Mouse (Mus musculus) right cerebral cortex, postnatal 25 days (tissue): ENCODE measurements at regions not wholly inside any gene's neighbourhood (a gene's known extent, or its start where the extent isn't known, plus 50 kb on each side); places are given as distances from the start of the nearest gene placed in this dataset.
A peak's percentile ranks its signal among the peaks of the same experiment; 100 is the strongest.

ENCODE experiments used
- DNase-seq: peaks from one replicate; pipeline ENCODE4 v3.0.0; 2022

- no peak for DNase-seq
Measured at GRCm38 (mm10) chr19:18444324-18444723, 187.3 kb downstream of the Ostf1 start.

- DNase-seq, result no peak
Measured at GRCm38 (mm10) chr19:18436351-18436750, 195.3 kb downstream of the Ostf1 start.

DNA sequence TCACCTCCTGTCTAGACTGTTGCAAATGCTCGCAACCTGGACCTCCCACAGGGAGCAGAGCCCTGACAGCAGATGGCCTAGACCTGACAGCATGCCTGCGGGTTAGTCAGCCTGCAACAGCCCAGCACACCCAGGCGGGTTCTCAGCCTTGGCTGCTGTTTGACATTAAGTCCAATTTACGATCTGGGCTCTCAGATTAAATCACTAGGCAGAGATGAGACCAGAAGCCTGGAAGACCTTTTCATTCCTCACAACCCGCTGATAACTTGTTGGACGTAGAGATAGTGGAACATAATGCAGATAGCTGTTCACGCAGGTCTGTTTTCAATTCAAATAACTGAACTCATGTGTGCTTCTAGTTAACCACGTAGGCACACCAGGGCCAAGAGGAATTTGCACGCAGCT lies 211.2 kb downstream of the Ostf1 start:
- no peak for DNase-seq

GRCm38 (mm10) chr19:18418548-18418947 lies 213.1 kb downstream of the Ostf1 start:
- DNase-seq, result peak; percentile 13

GRCm38 (mm10) chr19:18377466-18378089 lies 254.0 kb downstream of the Ostf1 start:
- DNase-seq, result no peak

DNA sequence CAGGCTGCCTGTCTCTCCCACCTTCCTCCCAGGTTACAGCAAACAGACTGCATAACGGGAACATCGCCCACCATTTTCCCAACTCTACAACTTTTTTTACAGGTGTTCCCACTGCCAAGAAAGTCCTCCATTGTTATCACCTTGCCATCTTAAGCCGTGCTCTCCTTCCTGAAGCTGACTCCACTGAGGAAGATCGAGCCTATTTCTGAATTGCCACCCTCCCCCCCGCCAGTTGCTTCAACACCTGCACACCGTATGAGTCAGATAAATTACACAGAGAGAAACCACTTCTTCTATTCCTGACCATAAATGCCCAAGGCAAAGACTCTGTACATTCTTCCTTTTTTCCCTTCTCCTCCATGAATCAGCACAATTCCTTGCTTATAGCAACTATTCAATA lies 263.0 kb downstream of the Ostf1 start:
- DNase-seq, result peak; percentile 10

DNA sequence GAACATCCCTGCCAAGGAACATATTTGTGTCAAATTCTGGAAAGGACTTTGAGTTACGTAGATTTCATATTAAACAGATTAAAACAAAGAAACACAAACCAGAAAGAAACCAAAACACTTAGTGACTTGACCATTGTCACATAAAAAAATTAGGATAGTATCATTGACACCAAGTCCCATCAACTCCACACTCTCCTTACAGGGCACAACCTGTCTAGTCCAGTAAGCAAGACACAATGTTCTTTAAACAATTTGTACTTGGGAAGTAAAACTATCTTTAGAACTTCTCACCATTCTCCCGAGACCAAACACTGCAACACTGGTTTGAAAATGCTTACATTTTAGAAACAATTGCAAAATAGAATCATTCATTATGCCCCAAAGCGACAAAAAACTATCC lies 277.7 kb downstream of the Ostf1 start:
- no peak for DNase-seq

DNA sequence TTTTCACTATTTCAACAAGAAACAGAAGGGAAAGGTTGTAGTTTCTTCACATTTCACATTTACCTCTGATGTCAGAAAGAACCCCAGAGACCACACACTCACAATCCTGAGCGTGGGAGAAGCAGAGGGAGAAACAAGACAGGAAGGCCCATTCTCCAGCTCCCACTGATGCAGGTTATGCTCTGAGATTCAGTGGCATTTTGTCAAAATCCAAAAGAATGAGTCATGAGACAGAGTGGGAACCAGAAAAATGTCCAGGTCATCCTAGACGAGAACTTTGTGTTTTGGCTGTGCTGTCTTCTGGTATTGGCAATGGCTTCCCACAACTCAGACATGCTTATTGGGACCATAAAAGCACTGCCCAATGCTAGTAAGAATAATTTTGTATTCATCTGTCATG lies 285.9 kb downstream of the Ostf1 start:
- DNase-seq, result no peak

GRCm38 (mm10) chr19:18343647-18344046 lies 288.0 kb downstream of the Ostf1 start:
- DNase-seq, result no peak

- no peak for DNase-seq
Measured at GRCm38 (mm10) chr19:18343003-18343402, 288.6 kb downstream of the Ostf1 start.

DNA sequence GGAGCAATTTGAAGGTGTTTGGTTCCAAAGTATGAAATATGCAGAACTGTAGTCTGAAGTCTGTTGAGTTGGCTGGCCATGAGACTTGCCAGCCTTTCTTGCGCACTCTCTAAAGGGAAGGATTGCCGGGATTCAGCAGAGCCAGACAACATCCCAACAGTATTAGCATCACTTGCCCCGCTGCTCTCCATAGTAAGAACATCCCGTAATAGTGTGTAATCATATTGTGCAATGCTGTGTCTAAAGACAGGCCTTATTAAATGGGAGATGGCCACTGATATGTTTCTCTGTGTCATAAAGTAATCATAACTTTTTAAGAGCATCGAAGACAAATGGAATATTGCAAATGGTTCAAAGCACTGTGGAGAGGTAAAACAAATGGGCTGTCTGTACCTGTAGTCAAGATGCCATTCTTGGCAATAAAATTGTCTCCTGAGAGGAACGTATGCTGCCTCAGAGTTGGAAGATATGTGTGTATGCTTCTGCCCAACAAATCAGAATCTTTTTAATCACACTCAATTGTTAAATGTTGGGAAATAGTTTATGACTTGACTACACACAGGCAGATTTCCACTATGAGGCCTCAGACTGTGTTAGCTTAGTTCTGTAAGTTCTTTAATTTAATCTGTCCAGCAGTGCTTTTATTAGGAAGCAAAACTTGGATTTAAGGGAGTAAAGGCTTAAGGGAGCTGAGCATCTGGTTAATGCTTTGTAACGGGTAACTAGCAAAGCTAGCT lies 293.6 kb downstream of the Ostf1 start:
- no peak for DNase-seq

GRCm38 (mm10) chr19:18336637-18337036 lies 295.0 kb downstream of the Ostf1 start:
- DNase-seq, result no peak

GRCm38 (mm10) chr19:18334639-18335038 lies 297.0 kb downstream of the Ostf1 start:
- DNase-seq, result no peak

GRCm38 (mm10) chr19:18331811-18332210 lies 299.8 kb downstream of the Ostf1 start:
- DNase-seq, result no peak

DNA sequence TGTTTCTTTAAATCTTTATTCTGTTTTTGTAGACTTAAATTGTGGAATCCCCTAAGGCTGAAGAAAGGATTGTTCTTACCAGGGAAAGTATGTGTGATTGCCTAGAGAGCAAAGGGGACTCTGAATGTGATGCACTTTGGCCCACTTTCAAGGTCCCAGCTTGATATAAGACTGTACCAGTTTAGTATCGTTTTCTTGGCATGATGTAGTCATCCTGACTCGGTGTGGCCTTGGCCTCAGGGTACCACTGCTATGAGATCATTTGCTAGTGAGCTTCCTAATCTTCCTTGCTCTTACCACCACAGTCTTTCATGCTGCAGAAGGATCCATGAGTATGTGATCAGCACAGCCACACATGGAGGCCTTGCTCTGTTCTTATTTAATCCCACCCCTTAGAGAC lies 302.2 kb downstream of the Ostf1 start:
- DNase-seq, result no peak

DNA sequence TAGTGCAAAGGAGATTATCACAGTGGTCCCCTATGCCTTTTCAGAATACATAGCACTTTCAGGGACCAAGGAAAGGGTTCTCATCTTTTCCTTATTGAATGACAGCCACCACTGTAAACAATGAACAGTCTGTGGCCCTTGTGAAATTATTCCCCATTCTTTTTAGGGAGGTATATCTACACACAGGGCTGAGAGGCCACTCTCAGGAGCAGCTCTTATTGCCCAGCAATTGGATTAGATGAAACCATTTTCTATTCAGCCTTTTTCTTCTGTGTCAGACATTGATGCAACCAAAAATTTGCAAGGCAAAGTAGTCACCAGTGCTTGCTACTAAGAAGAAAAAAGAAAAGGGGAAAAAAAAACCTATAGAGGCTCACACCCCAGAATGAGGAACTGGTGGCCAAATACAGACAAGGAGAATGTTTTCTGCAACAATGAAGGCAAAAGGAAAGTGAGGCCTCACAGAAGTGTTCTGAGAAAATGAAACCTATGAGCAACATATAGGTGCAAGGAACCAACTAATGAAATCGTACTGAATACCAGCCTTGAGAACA lies 313.2 kb downstream of the Ostf1 start:
- no peak for DNase-seq

DNA sequence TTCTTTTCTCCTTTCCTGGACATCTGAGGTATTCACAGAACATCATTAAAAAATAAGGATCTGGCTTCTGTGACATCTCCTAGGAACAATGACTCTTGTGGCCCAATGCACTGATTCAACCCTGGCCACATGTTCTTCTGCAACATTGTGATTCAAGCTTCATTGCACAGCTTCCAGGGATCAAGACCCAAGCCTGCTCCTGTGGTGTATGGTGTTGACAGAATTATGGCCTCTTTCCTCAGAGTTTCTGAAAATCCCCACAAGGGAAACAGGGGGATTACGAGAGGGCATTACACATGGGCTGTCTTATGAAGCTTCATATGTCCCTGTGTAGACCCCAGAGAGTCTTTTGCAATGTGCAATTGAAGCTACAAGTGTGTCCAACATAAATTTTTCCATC lies 358.2 kb downstream of the Ostf1 start:
- no peak for DNase-seq

GRCm38 (mm10) chr19:18255074-18255684 lies 376.4 kb downstream of the Ostf1 start:
- no peak for DNase-seq

DNA sequence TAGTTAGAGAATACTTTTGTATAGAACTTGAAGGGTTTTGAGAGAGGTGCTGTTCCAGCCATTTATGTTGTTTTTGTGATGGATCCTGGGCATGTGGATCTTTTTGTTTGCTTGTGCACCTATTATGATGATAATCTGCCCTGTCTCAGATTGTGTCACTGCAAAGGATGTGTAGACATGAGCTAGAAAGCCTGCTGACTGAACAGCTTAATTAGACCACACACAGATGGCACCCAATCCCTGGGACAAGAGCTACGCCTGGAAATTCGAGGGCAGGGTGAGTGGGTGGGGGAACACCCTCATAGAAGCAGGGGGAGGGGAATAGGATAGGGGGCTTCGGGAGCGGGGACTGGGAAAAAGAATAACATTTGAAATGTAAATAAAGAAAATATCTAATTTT lies 378.3 kb downstream of the Ostf1 start:
- DNase-seq, result no peak
